Mouse (Mus musculus): ENCODE measurements around the gene Mybpc2. TPM values are rescaled to one million over a fixed set of nuclear protein-coding genes. Genes with fewer than 3 reads are reported as not detected.
A peak's percentile ranks its signal among the peaks of the same experiment; 100 is the strongest.

Mybpc2 gene
- total RNA-seq, 2 experiments from 2014 or later: 16.0 to 22.8 TPM

DNA sequence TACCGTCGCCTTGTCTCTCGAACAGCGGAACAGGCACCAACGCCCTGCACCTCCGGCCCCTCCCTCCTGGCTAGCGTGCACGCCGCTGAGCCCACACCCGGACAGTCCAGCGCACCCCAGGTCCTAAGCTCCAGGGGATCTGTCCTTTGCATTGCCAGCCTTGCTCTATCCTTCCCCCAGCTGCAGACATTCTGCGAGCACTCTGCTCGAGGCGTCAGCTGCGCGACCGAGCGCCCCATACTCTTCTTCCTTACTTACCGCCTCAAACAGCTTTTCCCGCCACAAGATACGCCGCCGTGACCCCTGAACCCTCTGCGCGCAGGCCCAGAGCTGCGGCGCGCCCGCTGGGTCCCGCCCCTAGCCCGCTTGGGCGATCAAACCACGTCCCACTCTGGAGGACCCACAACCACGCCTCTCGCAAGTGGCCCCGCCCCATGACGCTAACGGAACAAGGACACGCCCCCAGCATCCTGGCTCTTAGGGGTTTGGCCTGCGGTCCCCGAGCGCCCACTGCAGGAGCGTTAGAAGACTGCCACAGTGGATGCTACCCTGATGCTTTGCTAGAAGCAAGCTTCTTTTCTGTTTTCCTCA, 24.1 kb upstream of the Mybpc2 start, which contains the start of gene Pold1:
Pold1 (minus strand) TSS at position 353 of the 591 bp plus-strand sequence.
- intact Hi-C loops (cut with DNase I): no loop called here
- DNase-seq (ENCODE audit: low spot score): peak; percentile 99

DNA sequence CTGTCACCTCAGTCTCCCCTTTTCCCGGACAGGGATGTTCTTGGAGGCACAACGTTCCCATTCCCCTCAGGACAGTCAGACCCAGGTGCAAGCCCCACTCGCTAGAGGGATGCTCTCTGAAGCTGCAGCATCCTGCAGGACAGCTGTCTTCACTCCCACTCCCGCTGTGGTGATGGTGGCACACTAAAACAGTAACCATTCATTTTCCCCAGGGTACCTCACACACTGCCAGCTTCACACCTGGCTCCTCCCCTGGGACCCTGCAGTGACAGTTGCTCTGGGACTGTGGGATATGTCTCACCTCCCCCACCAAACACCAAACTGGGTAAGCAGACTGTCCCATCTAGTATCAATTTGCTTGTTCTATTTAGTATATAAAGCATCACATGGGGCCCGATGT, 23.3 kb upstream of the Mybpc2 start:
- no peak for DNase-seq (ENCODE audit: low spot score)
- intact Hi-C loops (cut with DNase I): no loop called here

DNA sequence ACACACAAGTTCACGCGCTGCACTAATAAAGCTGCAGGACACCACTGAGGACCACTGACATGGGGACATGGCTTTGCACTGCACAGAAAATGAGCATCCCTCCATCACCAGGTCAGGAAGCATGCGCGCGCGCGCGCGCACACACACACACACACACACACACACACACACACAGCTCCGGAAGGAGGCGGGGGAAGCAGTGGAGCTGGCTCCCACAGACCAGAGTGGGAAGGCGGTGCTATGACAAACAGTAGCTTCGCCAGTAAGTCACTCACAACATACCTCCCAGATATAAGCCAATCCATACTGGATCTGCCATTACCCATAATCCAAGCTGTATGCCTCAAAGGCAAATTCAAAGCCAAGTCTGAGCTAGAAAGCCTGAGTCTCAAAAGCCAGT, 22.6 kb upstream of the Mybpc2 start:
- DNase-seq (ENCODE audit: low spot score): no peak
- intact Hi-C loops (cut with DNase I): no loop called here

DNA sequence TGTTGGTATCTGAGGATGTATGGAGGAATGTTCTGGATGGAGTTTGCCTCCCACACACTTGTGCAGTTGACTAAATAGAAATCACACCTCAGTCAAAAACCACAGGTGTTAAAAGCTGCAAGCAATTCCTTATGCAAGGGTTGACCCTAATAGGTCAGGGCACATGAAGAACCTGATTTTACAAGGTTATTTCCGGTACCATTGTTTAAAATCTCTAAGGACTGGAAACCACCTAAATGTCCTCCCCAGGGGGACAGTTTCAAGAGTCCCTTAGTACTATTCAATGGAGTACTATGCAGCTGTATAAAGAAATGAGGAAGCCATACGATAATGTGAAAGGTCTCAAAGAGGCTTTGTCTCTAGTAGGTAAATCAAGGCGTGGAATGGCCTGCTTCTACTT, 21.8 kb upstream of the Mybpc2 start:
- no peak for DNase-seq (ENCODE audit: low spot score)
- intact Hi-C loops (cut with DNase I): no loop called here

DNA sequence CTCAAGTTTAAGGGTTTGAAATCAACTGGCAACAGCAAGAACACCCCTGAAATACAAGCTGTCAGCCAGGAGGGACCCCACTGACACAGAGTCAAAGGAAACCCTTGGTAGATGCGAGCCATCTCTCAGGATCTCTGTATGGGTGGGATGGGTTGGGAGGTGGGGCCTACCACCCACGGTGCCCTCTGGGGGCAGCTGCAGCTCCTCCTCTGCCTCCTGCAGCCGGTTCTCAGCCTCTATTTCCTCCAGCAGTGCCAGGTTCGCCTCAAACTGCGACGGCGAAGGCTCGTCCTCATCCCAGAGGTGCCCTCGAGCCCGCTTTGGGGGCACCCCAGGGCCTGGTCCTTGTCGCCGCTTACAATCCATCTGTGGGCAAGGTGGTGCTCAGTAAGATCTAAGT, 18.6 kb upstream of the Mybpc2 start:
- no peak for DNase-seq (ENCODE audit: low spot score)
- intact Hi-C loops (cut with DNase I): no loop called here

DNA sequence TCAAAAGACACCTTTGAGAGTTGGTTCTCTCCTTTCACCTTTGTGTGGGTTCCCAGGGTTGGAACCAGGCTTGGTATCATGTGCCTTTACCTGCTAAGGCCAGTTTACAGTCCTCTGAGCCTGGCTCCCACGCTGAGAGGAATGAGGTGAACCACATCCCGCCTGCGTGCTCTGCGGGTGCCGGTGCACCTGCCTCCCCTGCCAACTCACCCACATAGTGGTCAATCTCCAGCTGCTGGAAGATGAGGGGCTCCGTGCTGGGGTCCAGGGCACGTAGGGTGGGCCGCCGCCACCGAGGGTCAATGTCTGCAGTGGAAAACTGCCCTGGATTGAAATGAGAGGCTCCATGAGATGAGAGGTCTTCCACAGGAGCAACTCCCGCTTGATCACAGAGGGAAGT, 18.1 kb upstream of the Mybpc2 start:
- intact Hi-C loops (cut with DNase I): no loop called here
- no peak for DNase-seq (ENCODE audit: low spot score)

DNA sequence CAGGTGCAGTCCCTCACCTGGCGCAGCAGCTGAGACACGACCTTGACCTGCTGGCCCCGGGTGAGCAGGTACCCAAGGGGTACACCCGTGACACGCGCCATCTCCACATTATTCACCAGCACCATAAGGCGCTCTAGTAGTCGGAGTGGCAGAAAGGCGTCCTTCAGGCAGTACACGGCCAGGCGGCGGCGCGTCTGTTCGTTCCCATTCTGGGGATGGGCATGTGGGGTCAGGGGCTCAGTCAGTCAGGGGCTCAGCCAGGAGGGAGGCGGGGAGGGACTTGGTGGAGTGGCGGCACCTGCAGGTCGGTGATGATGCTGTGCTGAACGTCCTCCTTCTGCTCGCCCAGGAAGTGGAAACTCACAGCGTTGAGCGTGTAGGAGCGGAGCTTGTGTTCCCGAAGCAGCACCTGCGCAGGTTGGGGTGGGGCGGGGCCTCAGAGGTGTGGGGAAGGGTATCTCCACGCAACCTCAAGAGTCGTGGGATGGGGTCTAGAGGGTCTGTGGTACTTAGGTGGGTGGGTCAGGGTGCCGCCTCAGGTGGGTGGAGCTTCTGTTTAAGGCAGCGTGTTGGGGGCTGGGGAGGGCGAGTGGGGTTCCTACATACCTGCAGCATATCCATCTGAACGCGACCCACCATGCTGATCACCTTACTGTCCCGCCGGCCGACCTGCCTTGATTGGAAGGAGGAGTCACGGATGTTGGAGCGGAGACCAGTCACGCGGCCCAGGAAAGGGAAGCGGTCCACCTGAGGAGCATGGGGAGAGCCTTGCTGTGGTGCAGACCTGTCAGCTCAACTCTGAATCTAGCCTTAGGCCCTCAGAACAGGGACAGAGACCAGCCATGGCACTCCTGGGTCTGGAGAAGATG, 14.5 kb upstream of the Mybpc2 start:
- intact Hi-C loops (cut with DNase I): no loop called here
- no peak for DNase-seq (ENCODE audit: low spot score)

DNA sequence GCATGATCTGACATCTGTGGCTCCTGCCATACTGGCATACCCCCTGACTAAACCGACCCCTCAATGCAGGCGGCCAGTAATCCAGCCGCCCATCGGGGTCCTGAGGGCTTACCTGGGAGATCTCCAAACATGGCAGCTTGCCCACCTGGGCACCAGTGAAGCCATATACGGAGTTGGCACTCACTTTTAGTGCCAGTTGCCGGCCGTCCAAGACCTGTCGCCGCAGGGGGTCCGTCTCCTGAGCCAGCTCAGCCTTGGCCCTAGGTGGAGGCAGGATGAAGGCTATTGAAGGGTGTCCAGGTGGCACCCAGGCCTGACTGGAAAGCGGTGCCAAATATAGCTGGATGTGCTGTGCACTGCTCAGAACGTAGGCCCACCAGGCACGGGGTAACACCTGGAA, 13.0 kb upstream of the Mybpc2 start:
- no peak for DNase-seq (ENCODE audit: low spot score)
- intact Hi-C loops (cut with DNase I): no loop called here

DNA sequence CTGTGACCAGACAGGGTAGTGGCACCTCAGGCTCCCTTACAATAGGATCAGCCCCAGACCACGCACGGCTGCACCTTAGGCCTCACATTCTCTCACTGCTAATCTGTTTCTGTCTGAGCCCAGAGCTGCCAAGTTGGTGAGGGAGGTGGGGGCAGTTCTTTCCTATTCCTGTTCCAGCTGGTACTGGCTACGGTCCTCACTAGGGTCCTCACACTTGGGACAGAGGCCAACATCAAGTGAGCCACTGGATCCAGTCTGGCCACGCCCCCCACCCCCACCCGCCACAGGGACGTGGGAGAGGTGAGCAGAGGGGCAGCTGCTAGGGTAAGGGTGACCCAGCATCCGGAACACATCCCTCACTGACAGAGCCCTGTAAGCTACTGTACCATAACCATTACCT, 12.6 kb upstream of the Mybpc2 start:
- intact Hi-C loops (cut with DNase I): no loop called here

DNA sequence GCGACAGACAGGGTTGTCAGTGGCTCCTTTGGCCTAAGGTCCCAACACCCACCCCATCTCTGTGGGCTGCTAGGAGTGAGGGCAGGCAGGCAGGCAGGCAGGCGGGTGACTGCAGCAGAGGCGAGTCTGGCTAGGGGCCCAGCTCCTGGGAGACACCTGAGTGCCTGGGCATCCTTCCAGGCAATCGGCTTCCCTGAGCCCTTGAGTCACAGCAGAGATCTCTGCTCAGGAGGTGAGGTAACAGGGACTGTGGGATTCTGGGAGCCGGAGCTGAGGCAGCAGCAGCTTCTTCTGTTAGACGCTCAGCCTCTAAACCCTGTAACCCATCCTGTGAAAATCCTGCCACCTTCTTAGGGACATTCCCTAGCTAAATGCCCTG, 12.1 kb upstream of the Mybpc2 start:
- intact Hi-C loops (cut with DNase I): no loop called here
- no peak for DNase-seq (ENCODE audit: low spot score)

More for the DNA sequence above, 12.6 kb upstream of the Mybpc2 start:
- DNase-seq (ENCODE audit: low spot score): no peak

DNA sequence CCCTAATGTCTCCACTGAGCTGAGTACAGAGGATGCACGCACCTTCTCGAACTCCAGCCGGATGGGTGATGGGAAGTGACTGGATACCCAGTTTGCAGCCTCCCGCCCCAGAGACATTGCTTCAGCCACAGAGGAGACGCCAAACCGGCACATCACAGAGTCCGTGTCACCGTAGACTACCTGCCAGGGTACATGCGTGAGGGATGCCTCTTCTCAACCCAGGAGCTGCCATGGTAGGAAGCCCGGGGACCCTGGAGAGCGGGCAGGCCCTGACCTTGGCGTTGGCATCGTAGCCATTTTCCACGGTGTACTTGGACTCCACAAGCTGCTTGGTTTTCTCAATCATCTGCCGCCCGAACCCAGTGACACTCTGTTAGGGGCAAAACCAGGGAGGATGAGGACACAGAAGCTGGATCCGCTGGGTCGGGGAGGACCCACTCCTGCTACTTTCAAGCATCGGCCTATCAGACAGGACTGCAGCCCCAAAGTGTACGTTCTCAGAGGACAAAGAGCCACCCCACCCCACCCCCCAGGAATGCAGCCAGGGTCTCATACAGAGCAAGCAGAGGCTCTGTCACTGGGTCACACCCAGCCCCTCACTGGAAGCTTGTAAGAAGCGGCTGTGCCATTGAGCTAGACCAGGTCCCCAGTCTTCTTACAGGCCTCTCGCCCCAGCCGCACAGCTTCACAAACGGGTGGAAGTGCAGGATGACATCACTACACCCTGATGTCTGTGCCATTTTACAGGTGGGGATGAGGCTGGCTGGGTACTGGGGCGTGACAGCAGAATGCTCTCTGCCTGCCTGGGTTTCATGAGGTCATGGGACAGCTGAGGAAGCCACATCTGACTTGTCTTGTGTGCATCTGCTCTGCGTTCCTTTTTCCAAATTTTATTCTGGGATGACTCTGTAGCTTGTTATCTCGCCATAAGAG, 11.5 kb upstream of the Mybpc2 start:
- intact Hi-C loops (cut with DNase I): no loop called here
- DNase-seq (ENCODE audit: low spot score): no peak

DNA sequence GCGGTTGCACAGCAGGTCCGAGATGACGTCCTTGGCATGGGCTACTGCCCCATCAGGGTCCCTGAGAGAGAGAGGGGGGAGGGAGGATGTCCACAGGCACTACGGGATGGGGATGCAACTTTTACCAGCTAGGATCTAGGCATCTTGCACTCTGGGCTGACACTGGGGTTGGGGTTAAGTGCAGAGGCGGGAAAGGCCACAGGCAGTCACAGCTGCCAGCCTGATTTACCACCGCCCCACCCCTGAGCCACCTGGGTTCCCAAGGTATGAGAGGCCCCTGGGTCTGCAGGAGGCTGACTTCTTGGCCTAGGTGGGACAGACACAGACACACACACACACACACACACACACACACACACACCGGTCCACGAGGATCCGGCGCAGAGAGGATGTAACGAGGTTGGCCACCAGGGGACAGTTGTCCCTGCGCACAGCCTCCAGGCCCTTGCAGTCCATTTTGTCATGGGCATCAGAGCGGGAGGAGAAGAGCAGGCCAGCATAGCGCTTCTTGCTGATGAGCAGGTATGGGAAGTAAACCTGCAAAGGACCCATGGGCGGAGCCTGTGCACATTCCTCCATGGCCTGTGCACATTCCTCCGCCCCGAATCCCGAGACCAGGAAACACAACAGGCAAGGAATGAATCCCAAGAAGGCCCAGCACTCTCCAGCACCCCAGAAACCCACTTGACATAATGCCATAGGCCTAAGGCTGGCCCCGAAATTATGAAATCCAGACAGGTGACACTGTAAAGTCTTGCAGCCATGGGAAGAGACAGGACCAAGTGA, 10.4 kb upstream of the Mybpc2 start:
- no peak for DNase-seq (ENCODE audit: low spot score)
- intact Hi-C loops (cut with DNase I): no loop called here

DNA sequence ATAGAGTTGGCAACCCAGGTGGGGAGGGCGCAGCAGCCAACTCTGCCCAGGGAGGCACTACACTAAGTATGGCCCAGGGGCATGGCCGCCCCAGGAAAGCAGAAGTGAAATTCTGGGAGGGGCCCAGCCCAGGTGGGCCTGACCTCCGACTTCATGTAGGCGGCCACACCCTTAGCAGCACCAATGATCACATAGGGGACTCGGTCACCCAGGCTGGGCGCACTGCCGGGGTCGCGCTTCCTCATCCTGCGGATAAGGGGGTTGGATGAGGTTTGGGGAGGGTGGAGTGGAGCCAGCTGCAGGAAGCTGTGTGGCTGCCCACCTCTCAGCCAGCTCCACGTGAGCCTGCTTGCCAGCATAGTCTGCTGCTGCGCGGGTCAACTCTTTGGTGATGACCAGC, 9.8 kb upstream of the Mybpc2 start:
- intact Hi-C loops (cut with DNase I): no loop called here
- no peak for DNase-seq (ENCODE audit: low spot score)

DNA sequence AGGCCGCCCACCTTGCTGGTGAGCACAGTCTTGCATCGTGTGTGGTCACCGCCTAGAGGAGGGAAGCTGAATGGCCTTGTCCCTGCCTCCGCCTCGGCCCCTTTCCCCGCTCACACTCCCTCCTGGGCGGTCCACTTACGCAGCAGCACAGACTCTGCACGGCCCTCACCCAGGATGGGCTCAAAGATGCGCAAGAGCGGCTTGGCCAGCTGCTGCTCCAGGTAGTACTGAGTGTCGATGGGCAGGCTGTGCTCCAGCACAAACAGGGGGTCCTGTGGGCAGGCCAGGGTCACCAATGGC, 9.2 kb upstream of the Mybpc2 start:
- no peak for DNase-seq (ENCODE audit: low spot score)
- intact Hi-C loops (cut with DNase I): no loop called here

DNA sequence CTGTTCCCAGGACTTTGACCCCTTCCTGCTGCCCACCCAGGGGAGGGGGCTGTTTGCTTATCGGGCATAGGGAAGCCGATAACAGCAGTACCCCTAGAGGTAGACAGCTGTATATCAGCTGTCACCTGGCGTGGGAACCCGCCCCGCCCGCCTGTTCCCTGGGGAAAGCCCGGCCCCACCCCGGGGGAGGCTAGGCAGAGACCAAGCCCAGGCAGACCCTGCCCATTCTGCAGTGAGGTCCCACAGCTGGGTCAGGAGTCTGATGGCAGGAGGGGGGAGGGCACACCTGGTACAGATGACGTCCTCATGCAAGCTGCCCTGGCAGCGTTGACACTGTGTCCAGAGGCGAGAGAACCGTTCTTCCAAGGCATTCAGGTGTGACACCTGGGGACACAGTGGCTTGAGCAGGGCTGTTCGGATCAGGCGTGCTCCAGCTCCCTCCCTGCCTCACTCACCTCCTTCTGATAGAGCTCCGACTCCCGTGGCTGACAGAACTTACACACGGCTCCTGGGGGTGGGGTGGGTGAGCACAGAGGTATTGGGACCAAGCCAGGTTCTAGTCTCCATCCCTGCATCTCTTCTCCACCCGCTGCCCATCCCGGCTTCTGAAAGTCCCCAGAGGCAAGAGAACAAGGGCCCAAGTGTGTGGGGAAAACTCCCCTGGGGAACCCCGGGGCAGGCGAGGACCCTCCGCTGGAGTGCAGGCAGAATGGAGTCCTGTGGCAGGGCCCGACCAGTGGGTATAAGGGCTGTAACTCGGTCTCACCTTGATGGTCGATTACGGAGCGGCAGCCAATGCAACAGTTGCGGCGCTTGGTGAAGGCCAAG, 8.7 kb upstream of the Mybpc2 start:
- no peak for DNase-seq (ENCODE audit: low spot score)
- intact Hi-C loops (cut with DNase I): no loop called here

DNA sequence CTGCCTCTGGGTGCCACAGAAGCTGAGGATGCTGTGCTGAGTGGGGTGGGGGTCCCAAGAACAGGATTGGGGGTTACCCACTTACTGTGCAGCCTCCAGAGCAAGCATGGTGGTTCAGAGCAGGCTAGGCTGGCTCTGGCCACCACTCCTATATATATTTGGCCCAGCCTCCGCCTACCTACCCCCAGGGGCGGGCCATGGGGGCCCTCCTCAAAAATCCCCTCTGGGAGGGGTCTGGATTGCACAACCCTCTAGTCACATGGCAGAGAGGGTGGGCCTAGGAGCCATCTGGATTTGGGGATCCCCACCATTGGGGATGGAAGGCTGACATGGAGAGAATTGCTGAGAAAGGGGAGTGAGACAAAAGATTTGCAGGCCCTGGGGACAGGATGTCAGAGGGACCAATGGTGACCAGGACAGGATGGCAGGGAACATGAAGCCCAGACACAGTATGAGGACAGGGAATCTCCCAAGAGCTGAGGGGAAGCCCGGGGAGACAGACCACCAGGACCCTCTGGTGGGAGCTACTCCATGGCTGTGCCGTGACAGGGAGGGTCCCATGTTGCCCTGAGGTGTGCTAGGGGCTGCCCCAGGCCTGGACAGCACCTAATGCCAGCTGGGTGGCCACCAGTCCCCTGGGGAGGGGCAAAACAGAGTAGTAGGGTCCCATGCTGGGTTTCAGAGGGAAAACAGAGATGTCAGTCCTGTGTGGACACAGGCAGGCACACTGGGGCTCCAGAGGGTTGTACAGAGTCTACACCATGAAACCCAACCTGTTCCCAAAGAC, 7.7 kb upstream of the Mybpc2 start, which contains the start of gene Spib:
Spib (minus strand) TSS at position 126 of the 787 bp plus-strand sequence.
- intact Hi-C loops (cut with DNase I): no loop called here
- no peak for DNase-seq (ENCODE audit: low spot score)

DNA sequence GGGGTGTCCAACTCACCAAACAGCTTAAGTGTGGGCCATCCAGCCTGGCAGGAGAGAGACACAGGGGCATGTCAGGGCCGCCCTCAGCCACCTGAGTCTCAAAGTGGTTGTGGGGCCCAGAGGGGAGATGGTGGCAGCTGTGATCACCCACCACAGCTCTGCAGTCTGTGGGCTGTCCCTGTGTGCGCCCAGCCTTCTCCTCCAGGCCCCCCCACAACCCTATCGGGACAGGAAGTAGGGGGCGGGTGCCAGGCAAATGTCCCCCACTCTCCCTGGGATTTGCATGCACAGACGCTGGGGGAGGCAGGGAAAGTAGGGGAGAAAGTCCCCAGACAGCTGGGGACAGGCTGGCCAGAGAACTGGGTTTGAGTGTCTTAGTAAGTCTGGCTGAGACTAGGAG, 6.8 kb upstream of the Mybpc2 start:
- intact Hi-C loops (cut with DNase I): no loop called here
- DNase-seq (ENCODE audit: low spot score): no peak

DNA sequence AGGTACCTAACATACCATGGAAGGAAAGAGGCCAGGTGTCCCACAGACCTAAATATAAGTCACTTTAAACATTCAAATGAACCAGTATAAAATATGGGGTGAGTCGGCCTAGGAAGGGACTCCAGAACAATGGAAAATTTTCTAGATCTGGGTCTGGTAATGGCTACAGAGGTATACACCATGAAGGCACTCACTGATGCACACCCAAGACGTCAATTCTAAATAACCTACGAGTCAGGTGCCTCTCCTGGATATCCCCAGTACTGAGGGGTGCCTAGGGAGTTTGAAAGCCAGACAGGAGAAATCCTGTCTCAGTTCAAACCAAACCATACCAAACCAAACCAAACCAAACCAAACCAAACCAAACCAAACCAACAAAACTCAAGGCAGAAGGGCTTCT, 6.1 kb upstream of the Mybpc2 start:
- no peak for DNase-seq (ENCODE audit: low spot score)
- intact Hi-C loops (cut with DNase I): no loop called here
